Mouse (Mus musculus) thymus, postnatal 36 days (tissue): ENCODE results near the gene Mgam.
"Not testable (repeated sequence)": the region's sequence is repeated elsewhere in the genome, so short reads cannot be mapped to it uniquely, and the experiment has no call there.

Source experiments
- DNase-seq, 2 experiments: peaks; one replicate each; pipeline ENCODE4 v3.0.0; 2022; ENCODE audit warnings: mixed read lengths in 2 of 2

Mgam gene

GRCm38 (mm10) chr6:40739545-40739944, 110.9 kb downstream of the Mgam start:
- no peak for DNase-seq

- not testable (repeated sequence) for DNase-seq
These were observed 120.4 kb downstream of the Mgam start for GRCm38 (mm10) chr6:40749030-40749429.

- DNase-seq, result no peak
These were observed 127.3 kb downstream of the Mgam start for GRCm38 (mm10) chr6:40755948-40756347.

GRCm38 (mm10) chr6:40757346-40757745, 128.7 kb downstream of the Mgam start:
- not testable (repeated sequence) for DNase-seq

- no peak for DNase-seq
These were observed 146.0 kb downstream of the Mgam start for GRCm38 (mm10) chr6:40774656-40775055.

- no peak for DNase-seq
These were observed 149.8 kb downstream of the Mgam start for GRCm38 (mm10) chr6:40778458-40778857.

GRCm38 (mm10) chr6:40783637-40784036, 155.0 kb downstream of the Mgam start:
- DNase-seq, result no peak

- DNase-seq, result no peak
These were observed 155.7 kb downstream of the Mgam start for GRCm38 (mm10) chr6:40784378-40784777.

- no peak for DNase-seq
These were observed 166.6 kb downstream of the Mgam start for GRCm38 (mm10) chr6:40795077-40795812.

GRCm38 (mm10) chr6:40818237-40818902, 189.7 kb downstream of the Mgam start:
- DNase-seq, result no peak
